Mouse (Mus musculus) forebrain, embryonic 13.5 days (tissue): ENCODE measurements around the gene Rffl. TPM values are rescaled to one million over a fixed set of nuclear protein-coding genes. Genes with fewer than 3 reads are reported as not detected.
"Not testable (repeated sequence)": the region's sequence is repeated elsewhere in the genome, so short reads cannot be mapped to it uniquely, and the experiment has no call there.

ENCODE experiments used
- ATAC-seq: fragments of 200-750 bp; cut with Nextera tagmentation; 2 replicates; pipeline ENCODE4 v1.8.0; 2017
- H3K27ac ChIP-seq: fragments of 300-500 bp; sonication (generic); 2 replicates; pipeline ENCODE4 v1.5.1; 2015; ENCODE audit warnings: inconsistent platforms, mild to moderate bottlenecking, moderate library complexity
- H3K27me3 ChIP-seq: fragments of 300-500 bp; sonication (generic); 2 replicates; pipeline ENCODE4 v1.6.1; 2015; ENCODE audit warnings: mild to moderate bottlenecking, inconsistent platforms
- H3K36me3 ChIP-seq: fragments of 300-500 bp; sonication (generic); 2 replicates; pipeline ENCODE4 v1.6.1; 2015; ENCODE audit warnings: mild to moderate bottlenecking, inconsistent platforms; ENCODE audit not compliant: poor library complexity, severe bottlenecking
- H3K4me1 ChIP-seq: fragments of 300-500 bp; sonication (generic); 2 replicates; pipeline ENCODE4 v1.6.1; 2015; ENCODE audit warnings: inconsistent platforms
- H3K4me2 ChIP-seq: fragments of 300-500 bp; sonication (generic); 2 replicates; pipeline ENCODE4 v1.6.1; 2015; ENCODE audit warnings: inconsistent platforms, mild to moderate bottlenecking, moderate library complexity
- H3K4me3 ChIP-seq: fragments of 300-500 bp; sonication (generic); 2 replicates; pipeline ENCODE4 v1.5.1; 2015; ENCODE audit warnings: mild to moderate bottlenecking, inconsistent platforms
- H3K9ac ChIP-seq: fragments of 300-500 bp; sonication (generic); 2 replicates; pipeline ENCODE4 v1.6.1; 2015; ENCODE audit warnings: mild to moderate bottlenecking, inconsistent platforms
- H3K9me3 ChIP-seq: fragments of 300-500 bp; sonication (generic); replicated peaks from 2 replicates; pipeline ENCODE4 v1.6.1; 2016; ENCODE audit warnings: inconsistent platforms
- WGBS: fragments of 180-500 bp; shearing (Covaris S2); methylation state at CpG from one replicate; pipeline ENCODE4 v1.1.7; 2015; 5-methylcytosine and 5-hydroxymethylcytosine counted together
- polyA plus RNA-seq: library from polyadenylated mRNA; unstranded; fragments of >200 nt; fragmentation: Nextera tagmentation; extraction: Ambion mirVana; gene quantifications from 2 replicates; pipeline ENCODE4 v1.2.1, GENCODE M21; 2015

Rffl gene
- polyA plus RNA-seq, 1 experiment from 2014 or later, result 14.4 TPM

DNA sequence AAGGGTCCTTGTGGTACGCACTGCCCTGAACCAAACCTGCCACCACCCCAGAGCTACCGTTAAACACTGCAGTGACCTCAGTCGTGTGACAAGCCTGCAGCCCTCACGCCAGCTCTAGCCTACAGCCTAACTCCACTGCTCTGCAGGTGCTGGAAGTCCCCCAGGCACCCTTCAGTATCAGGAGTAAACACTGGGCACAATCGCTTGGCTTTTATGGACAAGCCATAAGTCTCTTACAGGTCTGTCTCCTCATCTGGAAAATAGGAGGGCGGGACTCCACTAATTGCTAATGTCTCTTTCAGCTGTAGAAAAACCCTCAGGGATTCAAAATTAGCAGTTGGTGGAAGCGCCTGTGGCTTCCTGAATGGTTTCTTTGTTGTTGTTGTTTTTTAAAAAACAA lies 33.8 kb downstream of the Rffl start:
- Histone ChIP-seq H3K27ac (0 out of 2 replicates have a peak overlapping the region, but pooled peaks have one; percentile 31), H3K4me3 (no peak overlapping the region), H3K36me3 (no peaks in the 10 kb centered on the region), H3K9me3 (no peaks in the 10 kb centered on the region), H3K4me1 (peaks cover 39% of the 10 kb centered on the region), H3K9ac (no peak overlapping the region), H3K27me3 (no peaks in the 10 kb centered on the region), H3K4me2 (no peak overlapping the region)
- 17% methylated on average over 7 of the region's 7 CpGs for WGBS
- no peak for ATAC-seq

DNA sequence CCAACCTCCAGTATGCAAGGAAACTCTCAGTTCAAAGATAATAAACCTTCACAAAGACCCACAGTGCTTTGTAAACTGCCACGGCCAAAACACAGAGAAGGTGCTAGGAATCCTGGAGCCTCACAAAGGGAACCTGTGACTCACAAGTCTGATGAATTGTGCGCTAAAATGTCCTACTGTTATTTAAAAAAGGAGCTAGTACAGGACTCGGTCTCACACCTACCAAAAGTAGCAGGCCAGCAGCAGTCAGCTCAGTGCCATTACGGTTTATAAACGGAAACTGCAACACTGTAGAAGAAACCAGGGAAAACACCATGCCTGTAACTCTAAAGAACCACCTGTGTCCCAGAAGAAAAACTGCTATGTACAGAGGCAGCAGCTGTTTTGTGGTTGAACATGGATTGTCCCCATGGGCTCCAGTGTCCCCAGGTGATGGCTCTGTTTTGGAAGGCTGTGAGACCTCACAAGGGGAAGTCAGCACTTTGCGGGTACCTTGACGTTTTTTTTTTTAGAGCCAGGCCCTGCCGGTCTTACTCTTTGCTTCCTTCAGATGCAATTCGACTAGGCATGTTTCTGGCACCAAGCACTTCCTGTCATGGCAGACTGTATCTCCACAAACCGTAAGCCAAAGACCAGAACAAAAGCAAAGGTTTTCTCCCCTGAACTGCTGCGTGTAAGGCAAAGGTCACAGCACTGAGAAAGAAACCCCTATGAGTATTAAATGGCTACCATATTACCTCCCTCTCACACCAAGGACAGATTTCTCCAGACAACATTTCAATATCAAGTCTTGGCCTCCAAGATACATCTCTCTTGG lies 35.2 kb downstream of the Rffl start:
- H3K4me2 ChIP-seq, result no peak overlapping the region
- H3K4me3 ChIP-seq, result no peak overlapping the region
- H3K4me1 ChIP-seq, result peaks cover 52% of the 10 kb centered on the region
- no peaks in the 10 kb centered on the region for H3K36me3 ChIP-seq
- H3K9ac ChIP-seq, result no peak overlapping the region
- 56% methylated on average over 11 of the region's 11 CpGs for WGBS
- no peaks in the 10 kb centered on the region for H3K9me3 ChIP-seq
- no peaks in the 10 kb centered on the region for H3K27me3 ChIP-seq
- ATAC-seq, result no peak
- no peak overlapping the region for H3K27ac ChIP-seq

DNA sequence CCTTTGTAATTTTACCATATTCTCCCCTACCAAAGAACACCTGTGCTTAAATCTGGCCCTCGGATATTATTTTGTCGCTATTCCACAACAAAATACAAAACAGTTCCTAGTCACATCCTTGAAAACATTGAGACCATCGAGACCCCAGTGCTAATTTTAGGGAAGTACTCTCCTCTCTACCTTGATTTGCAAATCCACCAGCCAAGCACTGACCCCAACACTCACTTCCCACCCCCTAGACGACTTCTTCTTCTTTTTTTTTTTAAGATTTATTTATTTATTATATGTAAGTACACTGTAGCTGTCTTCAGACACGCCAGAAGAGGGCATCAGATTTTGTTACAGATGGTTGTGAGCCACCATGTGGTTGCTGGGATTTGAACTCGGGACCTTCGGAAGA lies 36.7 kb downstream of the Rffl start:
- ATAC-seq, result not testable (repeated sequence)
- WGBS, result 91% methylated on average over 7 of the region's 7 CpGs

DNA sequence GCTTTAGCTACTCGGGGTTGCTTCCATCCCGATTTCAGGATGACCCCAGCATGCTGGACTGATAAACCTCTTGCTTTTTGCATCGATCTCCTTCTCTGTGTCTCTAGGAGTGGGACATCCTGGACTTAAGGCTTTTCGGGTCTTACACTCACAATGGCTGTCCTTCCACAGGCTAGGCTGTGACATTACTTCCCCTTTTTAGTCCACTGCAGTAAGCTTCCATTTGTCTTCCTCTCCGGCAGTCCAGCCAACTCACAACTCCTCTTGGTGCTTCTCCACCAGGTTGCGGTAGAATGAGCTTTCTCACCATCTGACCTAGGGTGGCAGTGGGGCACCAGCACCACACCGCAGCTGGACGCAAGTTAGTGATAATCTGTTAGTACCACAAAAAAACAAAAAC lies 37.1 kb downstream of the Rffl start:
- ATAC-seq, result no peak
- Histone ChIP-seq H3K27ac (no peak overlapping the region), H3K27me3 (no peaks in the 10 kb centered on the region), H3K9me3 (no peaks in the 10 kb centered on the region), H3K9ac (no peak overlapping the region), H3K4me2 (no peak overlapping the region), H3K4me3 (no peak overlapping the region), H3K36me3 (no peaks in the 10 kb centered on the region), H3K4me1 (peaks cover 53% of the 10 kb centered on the region)
- 96% methylated on average over 8 of the region's 8 CpGs for WGBS

More for the DNA sequence above, 36.7 kb downstream of the Rffl start:
- H3K36me3 ChIP-seq, H3K27ac ChIP-seq, H3K9me3 ChIP-seq, H3K4me2 ChIP-seq, H3K27me3 ChIP-seq, H3K4me3 ChIP-seq, H3K9ac ChIP-seq: not testable (repeated sequence)
- H3K4me1 ChIP-seq, result peaks cover 54% of the 10 kb centered on the region

DNA sequence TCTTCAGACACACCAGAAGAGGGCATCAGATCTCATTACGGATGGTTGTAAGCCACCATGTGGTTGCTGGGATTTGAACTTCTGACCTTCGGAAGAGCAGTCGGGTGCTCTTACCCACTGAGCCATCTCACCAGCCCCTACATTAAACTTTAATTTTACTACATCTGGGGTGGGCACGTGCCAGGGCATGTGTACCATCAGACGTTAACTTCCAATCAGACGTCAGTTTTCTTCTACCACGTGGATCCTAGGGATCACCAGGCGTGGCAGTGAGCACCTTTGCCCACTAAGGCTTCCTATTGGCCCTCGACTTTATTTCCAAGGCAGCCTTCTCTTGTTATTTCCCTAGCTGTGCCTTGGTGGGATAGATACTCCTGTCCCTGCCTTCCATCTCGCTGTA lies 38.6 kb downstream of the Rffl start:
- H3K4me1 ChIP-seq, result peaks cover 38% of the 10 kb centered on the region
- not testable (repeated sequence) for H3K9me3 ChIP-seq, ATAC-seq, H3K9ac ChIP-seq, H3K4me3 ChIP-seq, H3K4me2 ChIP-seq, H3K27ac ChIP-seq, H3K36me3 ChIP-seq, H3K27me3 ChIP-seq
- 83% methylated on average over 10 of the region's 10 CpGs for WGBS

DNA sequence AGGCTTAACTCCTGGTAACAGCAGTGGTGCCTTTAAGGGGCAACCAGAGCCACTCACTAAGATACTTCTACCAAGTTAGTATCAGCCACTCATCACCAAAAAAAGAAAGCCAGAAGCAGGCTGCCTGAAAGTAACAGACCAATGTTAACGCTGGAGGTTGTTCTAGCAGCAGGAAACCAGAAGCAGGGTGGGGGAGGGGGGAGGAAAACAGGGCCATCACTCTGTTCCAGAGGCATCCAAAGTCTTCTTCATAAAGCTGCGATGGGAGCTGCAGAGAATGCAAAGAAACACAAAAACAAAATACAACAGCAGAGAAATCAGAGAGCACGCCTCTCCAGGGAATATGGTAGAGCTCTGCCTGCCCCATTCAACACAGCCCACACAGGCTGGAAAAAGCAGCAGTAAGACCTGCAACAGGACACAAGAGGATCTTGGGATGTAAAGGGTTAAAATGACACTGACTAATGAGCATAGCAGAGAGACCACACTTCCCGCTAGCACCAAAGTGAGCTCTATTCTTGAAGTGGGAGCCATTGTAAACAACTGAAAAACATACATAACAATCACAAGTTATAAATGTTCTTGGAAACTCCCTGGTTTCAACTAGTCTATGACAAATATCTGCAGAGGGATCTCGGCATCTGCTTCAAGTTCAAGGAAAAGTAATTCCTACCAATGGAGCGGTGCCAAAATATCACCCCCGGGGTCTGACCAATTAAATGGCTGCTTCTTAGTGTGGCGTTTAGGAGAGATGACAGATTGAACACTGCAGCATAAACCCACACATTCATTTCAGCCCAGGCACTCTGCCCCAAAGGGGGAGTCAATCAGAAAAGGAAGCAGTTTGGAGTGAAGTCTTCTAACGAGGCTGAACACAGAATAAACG lies 39.8 kb downstream of the Rffl start:
- Histone ChIP-seq H3K36me3 (no peaks in the 10 kb centered on the region), H3K27me3 (no peaks in the 10 kb centered on the region), H3K9ac (peak overlapping the region; percentile 22), H3K27ac (peak overlapping the region; percentile 48), H3K9me3 (no peaks in the 10 kb centered on the region), H3K4me1 (peaks cover 33% of the 10 kb centered on the region), H3K4me2 (peak overlapping the region; percentile 46), H3K4me3 (peak overlapping the region; percentile 1; the same call in 1 of the 2 replicates)
- ATAC-seq, result 0 out of 2 replicates have a peak, but pooled peaks have one; percentile 65
- 11% methylated on average over 10 of the region's 10 CpGs for WGBS

DNA sequence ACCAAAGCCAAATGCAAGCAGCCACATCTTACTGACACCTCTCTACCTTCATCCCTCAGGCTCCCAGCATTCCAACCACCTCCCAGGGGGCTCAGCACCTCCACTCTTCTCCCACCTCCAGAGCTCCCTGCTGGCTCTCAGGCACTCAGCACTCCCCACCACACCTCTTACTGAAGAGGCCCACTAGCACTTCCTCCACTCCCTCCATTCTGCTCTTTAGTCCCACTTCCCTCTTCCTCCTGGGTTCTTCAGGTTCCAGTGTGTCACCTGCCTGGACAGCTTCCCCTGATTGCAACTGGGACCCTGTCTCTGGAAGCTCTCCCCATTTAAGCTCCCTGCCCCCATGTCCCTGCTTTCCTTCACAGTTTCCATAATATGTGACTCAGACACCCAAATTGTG lies 44.2 kb downstream of the Rffl start:
- Histone ChIP-seq H3K27me3 (no peaks in the 10 kb centered on the region), H3K36me3 (no peaks in the 10 kb centered on the region), H3K27ac (no peak overlapping the region), H3K4me3 (no peak overlapping the region), H3K4me2 (no peak overlapping the region), H3K9me3 (no peaks in the 10 kb centered on the region), H3K9ac (no peak overlapping the region), H3K4me1 (peaks cover 28% of the 10 kb centered on the region)
- no peak for ATAC-seq

DNA sequence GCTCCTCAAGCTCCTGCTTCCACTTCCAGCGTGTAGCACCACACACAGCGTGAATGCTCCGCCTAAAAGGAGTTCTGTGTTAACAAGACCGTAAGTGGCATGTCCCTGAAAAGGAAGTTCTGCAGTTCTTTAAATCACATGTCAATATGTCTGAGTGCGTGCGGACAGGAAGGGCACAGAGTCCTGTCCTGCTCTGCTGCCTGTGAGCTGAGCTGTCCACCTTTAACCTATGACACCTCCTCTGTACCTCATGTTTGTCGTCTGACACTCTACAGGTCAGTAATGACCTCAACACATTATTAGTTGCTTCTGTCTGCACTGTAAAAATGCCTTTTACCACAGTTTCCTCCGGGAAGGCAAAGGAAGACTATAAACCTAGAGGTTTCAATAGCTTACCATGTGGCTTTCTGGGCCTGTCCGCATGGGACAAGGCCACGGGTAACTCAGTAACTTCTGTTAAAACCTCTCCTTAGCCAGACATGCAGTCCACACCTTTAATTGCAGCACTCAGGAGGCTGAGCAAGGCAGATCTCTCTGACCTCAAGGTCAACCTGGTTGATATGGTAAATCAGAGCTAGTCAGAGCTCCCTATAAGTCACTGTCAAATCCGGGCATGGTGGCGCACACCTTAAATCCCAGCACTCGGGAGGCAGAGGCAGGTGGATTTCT lies 50.1 kb downstream of the Rffl start:
- ATAC-seq, result no peak
- Histone ChIP-seq H3K36me3 (peaks cover 6% of the 10 kb centered on the region; the same call in 1 of the 2 replicates), H3K27ac (no peak overlapping the region), H3K27me3 (no peaks in the 10 kb centered on the region), H3K4me1 (peaks cover 16% of the 10 kb centered on the region), H3K4me2 (no peak overlapping the region), H3K9me3 (no peaks in the 10 kb centered on the region), H3K4me3 (no peak overlapping the region), H3K9ac (no peak overlapping the region)
- 88% methylated on average over 13 of the region's 13 CpGs for WGBS

DNA sequence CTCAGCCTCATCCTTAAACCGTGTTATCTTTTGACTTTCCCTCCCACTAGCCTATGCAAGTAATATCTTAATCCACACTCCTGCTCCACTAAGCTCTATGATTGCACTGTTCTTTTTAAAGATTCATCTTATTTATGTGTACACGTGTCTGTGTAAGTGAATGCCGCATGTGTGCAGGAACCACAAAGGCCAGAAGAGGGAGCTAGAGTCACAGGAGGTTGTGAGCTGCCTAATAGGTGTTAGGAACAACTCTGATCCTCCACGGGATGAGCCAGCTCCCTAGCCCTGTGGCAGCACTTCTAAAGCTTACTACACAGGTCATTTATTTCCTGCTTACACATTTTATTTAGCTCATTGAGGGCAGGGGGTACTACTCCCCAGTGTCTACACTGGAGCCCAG lies 51.7 kb downstream of the Rffl start:
- Histone ChIP-seq H3K27ac (no peak overlapping the region), H3K4me3 (no peak overlapping the region), H3K4me2 (no peak overlapping the region), H3K27me3 (no peaks in the 10 kb centered on the region), H3K9ac (no peak overlapping the region), H3K9me3 (no peaks in the 10 kb centered on the region), H3K36me3 (peaks cover 6% of the 10 kb centered on the region; the same call in 1 of the 2 replicates), H3K4me1 (peaks cover 16% of the 10 kb centered on the region)
- WGBS, result 55% methylated on average over 4 of the region's 4 CpGs
- no peak for ATAC-seq

DNA sequence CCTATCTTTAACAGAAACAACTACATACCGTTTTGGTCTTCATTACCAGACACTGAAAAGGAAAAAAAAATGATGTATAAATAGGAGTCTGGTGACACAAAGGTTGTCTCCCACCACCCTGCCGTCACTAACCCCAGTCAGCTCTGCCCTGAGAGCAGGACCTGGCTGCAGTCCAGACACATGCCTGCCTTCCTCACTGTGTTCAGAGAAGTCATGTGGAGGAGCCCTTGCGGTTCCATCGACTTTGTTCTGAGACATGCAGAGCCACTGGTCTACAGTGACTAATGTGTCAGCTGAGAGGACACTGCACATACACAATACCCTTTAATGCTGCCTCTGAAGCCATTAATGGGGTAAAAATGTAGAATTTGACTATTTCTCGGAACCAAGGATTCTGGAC lies 62.5 kb downstream of the Rffl start:
- Histone ChIP-seq H3K27me3 (no peaks in the 10 kb centered on the region), H3K27ac (no peak overlapping the region), H3K9ac (no peak overlapping the region), H3K4me3 (no peak overlapping the region), H3K4me2 (no peak overlapping the region), H3K4me1 (no peaks in the 10 kb centered on the region), H3K9me3 (no peaks in the 10 kb centered on the region), H3K36me3 (peaks cover 20% of the 10 kb centered on the region)
- ATAC-seq, result no peak
- 65% methylated on average over 5 of the region's 5 CpGs for WGBS

DNA sequence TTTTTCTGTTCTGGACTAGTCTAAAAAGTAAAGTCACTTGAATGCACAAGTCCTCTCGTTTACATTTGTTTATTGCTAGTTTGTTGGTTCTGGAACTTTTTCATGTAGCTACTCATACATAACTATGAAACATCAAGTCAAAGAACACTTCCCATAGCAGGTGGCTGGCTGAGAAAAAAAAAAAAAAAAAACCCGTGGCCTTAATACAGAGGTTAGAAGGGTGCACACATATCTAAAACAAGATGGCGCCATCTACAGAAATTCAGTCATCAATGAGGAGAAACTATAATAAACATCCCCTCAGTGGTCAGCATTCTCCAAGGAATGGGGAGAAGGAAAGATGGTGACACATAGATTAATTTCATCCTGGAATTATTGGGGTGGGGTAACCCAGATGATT lies 63.6 kb downstream of the Rffl start:
- Histone ChIP-seq H3K4me1 (no peaks in the 10 kb centered on the region), H3K27ac (no peak overlapping the region), H3K4me3 (no peak overlapping the region), H3K36me3 (peaks cover 32% of the 10 kb centered on the region), H3K4me2 (no peak overlapping the region), H3K27me3 (no peaks in the 10 kb centered on the region), H3K9ac (no peak overlapping the region), H3K9me3 (no peaks in the 10 kb centered on the region)
- ATAC-seq, result no peak
- WGBS, result 87% methylated on average over 3 of the region's 3 CpGs

DNA sequence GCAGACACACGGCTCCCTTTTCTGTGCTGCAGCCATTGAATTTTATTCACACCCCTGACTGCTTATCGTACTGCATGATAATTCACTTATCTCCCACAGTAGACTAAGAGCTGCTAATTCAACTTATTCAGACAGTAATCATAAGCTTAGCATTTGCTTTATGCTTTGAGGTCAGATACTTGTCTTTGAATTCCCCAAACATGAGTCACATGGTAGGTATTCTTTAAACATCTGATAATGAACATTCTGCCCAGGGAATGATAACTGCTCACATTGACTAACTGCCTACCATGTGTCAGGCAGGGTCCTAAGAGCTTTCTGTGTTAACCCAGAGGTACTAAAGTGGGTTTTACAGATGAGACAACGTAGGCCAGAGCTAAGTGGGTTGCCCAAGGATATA lies 64.4 kb downstream of the Rffl start:
- Histone ChIP-seq H3K4me1 (no peaks in the 10 kb centered on the region), H3K36me3 (peaks cover 39% of the 10 kb centered on the region), H3K9me3 (no peaks in the 10 kb centered on the region), H3K27ac (no peak overlapping the region), H3K4me2 (no peak overlapping the region), H3K27me3 (no peaks in the 10 kb centered on the region), H3K4me3 (no peak overlapping the region), H3K9ac (no peak overlapping the region)
- no peak for ATAC-seq
- WGBS, result 84% methylated on average over 3 of the region's 3 CpGs
